Mouse (Mus musculus) hindbrain, embryonic 11.5 days (tissue): Measurements from ENCODE around the gene Gm10639. TPM values are rescaled to one million over a fixed set of nuclear protein-coding genes. Genes with fewer than 3 reads are reported as not detected.
"Not testable (repeated sequence)": the region's sequence is repeated elsewhere in the genome, so short reads cannot be mapped to it uniquely, and the experiment has no call there.

Source experiments
- ATAC-seq: fragments of 200-750 bp; cut with Nextera tagmentation; 2 replicates; pipeline ENCODE4 v1.8.0; 2017; ENCODE audit warnings: mild to moderate bottlenecking, moderate TSS enrichment, moderate library complexity; ENCODE audit not compliant: low FRiP score
- DNase-seq: peaks from one replicate; pipeline ENCODE4 v3.0.0-alpha.2; 2015; ENCODE audit warnings: low spot score
- H3K27ac ChIP-seq: fragments of 300-500 bp; sonication (generic); 2 replicates; pipeline ENCODE4 v1.5.1; 2014; ENCODE audit warnings: mild to moderate bottlenecking, low read depth, low read length
- H3K27me3 ChIP-seq: fragments of 300-500 bp; sonication (generic); 2 replicates; pipeline ENCODE4 v1.6.1; 2014; ENCODE audit warnings: mild to moderate bottlenecking, low read length, moderate library complexity, mixed read lengths; ENCODE audit not compliant: control insufficient read depth, insufficient read depth
- H3K36me3 ChIP-seq: fragments of 300-500 bp; sonication (generic); 2 replicates; pipeline ENCODE4 v1.6.1; 2014; ENCODE audit warnings: mild to moderate bottlenecking, low read length, moderate library complexity, mixed read lengths; ENCODE audit not compliant: control insufficient read depth, insufficient read depth
- H3K4me1 ChIP-seq: fragments of 300-500 bp; sonication (generic); replicated peaks from 2 replicates; pipeline ENCODE4 v1.6.1; 2014; ENCODE audit warnings: low read length, mixed read lengths; ENCODE audit not compliant: control insufficient read depth, insufficient read depth
- H3K4me2 ChIP-seq: fragments of 300-500 bp; sonication (generic); replicated peaks from 2 replicates; pipeline ENCODE4 v1.6.1; 2014; ENCODE audit warnings: mild to moderate bottlenecking, low read depth, low read length
- H3K4me3 ChIP-seq: fragments of 300-500 bp; sonication (generic); 2 replicates; pipeline ENCODE4 v1.5.1; 2014; ENCODE audit warnings: low read depth, low read length
- H3K9ac ChIP-seq: fragments of 300-500 bp; sonication (generic); 2 replicates; pipeline ENCODE4 v1.6.1; 2014; ENCODE audit warnings: low read depth, low read length
- H3K9me3 ChIP-seq: fragments of 300-500 bp; sonication (generic); 2 replicates; pipeline ENCODE4 v1.6.1; 2016; ENCODE audit warnings: low read length; ENCODE audit not compliant: control insufficient read depth
- WGBS: fragments of 180-500 bp; shearing (Covaris S2); extraction: QIAGEN DNeasy Blood & Tissue Kit; methylation state at CpG from one replicate; pipeline ENCODE4 v1.1.7; 2014; 5-methylcytosine and 5-hydroxymethylcytosine counted together
- polyA plus RNA-seq: library from polyadenylated mRNA; unstranded; fragments of >200 nt; fragmentation: Nextera tagmentation; extraction: Ambion mirVana; gene quantifications from 2 replicates; pipeline ENCODE4 v1.2.1, GENCODE M21; 2014

Gm10639 gene
- polyA plus RNA-seq, 1 experiment from 2014 or later = not detected

DNA sequence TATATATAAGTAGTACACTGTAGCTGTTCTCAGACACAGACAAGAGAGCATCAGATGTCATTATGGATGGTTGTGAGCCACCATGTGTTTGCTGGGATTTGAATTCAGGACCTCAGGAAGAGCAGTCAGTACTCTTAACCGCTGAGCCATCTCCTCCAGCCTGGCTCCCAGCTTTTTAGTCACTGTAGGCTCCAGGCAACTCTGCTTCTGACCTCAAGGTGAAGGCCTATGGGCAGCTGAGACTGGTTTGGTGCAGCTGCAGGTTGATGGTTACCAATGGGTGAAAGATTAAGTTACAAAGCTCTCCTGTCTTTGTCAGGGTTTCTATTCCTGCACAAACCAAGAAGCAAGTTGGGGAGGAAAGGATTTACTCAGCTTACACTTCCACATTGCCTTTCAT is 4.0 kb downstream of the Gm10639 start:
- H3K4me1 ChIP-seq, H3K27me3 ChIP-seq, ATAC-seq, H3K9ac ChIP-seq, H3K9me3 ChIP-seq, H3K27ac ChIP-seq, H3K4me3 ChIP-seq, DNase-seq, H3K4me2 ChIP-seq, H3K36me3 ChIP-seq: not testable (repeated sequence)
- WGBS = 80% methylated on average over 1 of the region's 1 CpGs

DNA sequence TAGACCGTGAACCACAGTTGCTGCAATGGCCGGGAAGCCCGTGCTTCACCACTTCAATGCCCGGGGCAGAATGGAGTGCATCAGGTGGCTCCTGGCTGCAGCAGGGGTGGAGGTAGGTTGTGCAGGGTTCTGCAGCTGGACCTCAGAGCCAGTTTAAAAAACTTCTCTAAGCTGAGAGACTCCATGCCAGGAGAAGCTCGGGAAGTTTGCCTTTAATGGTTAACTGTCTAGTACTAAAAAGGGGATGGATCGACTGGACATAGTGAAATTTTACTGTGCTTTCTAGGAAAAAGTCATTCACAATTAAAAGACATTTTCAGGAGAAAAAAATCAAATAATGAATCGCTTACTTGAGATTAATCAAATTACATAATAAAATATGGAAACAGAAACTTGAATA is 5.1 kb downstream of the Gm10639 start:
- not testable (repeated sequence) for H3K9ac ChIP-seq, ATAC-seq, H3K27me3 ChIP-seq, H3K4me2 ChIP-seq, H3K9me3 ChIP-seq, H3K4me1 ChIP-seq, H3K36me3 ChIP-seq, DNase-seq, H3K4me3 ChIP-seq, H3K27ac ChIP-seq
- WGBS = 86% methylated on average over 4 of the region's 7 CpGs

DNA sequence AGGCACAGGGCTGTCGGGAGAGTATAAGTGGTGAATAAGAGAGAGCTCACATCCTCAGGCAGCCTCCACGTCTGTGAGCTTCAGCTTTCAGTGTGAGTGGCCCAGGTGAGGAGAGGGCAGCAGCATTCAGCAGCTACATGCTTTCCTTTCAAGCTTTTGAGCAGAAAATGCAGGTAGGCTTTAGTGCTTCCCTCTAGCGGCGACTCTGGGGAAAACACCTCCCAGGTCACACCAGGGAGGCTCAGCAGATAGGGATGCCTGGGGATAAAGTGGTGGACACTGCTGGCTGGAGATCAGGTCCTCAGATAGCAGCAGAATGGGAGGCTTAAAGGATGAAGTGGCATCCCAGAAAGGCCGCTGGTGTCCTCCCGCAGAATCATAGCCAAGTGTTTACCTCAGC is 6.4 kb downstream of the Gm10639 start:
- not testable (repeated sequence) for H3K4me1 ChIP-seq, H3K9me3 ChIP-seq, ATAC-seq, H3K9ac ChIP-seq, H3K27ac ChIP-seq, H3K4me3 ChIP-seq, H3K27me3 ChIP-seq, H3K36me3 ChIP-seq, H3K4me2 ChIP-seq
- DNase-seq = peak; percentile 77
- WGBS = 11% methylated on average over 6 of the region's 6 CpGs

DNA sequence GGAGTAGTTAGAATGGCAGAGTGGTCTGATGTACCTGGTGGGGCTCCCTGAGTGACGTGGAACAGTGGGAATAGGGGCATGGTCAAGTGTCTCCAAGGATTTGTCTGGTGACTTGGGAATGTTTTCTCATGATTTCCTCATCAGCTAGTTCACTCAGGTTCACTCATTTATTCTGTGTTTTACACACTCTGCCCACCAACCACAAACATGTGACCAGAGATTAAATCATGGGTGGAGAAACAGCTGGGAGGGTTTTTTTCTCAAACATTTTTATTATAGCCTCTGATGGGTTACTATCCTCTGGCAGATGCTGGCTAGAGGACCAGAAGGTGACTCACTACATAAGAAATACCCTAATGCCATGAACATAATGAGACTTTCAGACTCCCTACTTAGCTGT is 8.5 kb downstream of the Gm10639 start:
- H3K4me2 ChIP-seq = no peak overlapping the region
- no peak overlapping the region for H3K4me3 ChIP-seq
- no peak for DNase-seq
- 86% methylated on average over 1 of the region's 1 CpGs for WGBS
- no peaks in the 10 kb centered on the region for H3K27me3 ChIP-seq
- ATAC-seq = no peak
- H3K9ac ChIP-seq = no peak overlapping the region
- no peaks in the 10 kb centered on the region for H3K4me1 ChIP-seq
- H3K36me3 ChIP-seq = no peaks in the 10 kb centered on the region
- H3K27ac ChIP-seq = no peak overlapping the region
- no peaks in the 10 kb centered on the region for H3K9me3 ChIP-seq

DNA sequence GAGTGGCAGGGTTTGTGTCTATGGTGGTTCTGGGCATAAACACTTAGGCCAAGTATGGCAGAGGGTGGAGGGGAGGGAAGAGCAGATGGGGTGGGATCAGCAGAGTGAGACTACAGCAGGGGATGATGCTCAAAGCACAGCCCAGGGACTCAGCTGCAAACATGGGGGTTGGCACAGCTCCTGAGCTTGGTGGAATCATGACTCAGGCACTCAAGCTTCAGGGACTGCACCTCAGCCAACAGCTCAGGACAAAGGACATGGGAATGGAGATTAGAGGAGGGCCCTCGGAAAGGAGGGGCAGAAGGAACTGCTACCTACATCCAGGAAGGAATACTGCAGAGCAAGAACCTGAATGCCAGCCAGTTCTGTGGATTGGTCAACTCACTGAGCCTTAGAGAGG is 9.4 kb downstream of the Gm10639 start:
- not testable (repeated sequence) for H3K4me1 ChIP-seq, H3K27ac ChIP-seq, H3K36me3 ChIP-seq, H3K9ac ChIP-seq, H3K9me3 ChIP-seq, DNase-seq, H3K4me3 ChIP-seq, H3K4me2 ChIP-seq, H3K27me3 ChIP-seq, ATAC-seq
- 86% methylated on average over 1 of the region's 1 CpGs for WGBS

DNA sequence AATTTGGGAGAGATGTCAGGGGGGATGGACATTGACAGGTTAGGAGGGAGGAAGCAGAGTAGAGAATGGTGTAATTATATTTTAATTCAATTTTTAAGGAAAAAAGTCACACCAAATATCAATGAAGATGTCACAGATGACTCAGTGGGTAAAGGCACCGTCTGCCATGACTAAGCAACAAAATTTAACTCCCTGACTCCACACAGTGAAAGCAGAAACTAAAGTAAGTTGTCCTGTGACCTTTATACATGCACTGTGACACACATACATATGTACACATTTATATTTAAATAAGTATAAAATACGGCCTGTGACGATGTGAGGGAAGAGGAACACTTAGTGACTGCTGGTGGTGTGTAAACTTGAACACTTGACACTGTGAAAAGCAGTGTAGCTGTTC is 18.4 kb downstream of the Gm10639 start:
- H3K27ac ChIP-seq, DNase-seq, H3K4me3 ChIP-seq, H3K4me1 ChIP-seq, H3K36me3 ChIP-seq, ATAC-seq, H3K4me2 ChIP-seq, H3K9me3 ChIP-seq, H3K9ac ChIP-seq, H3K27me3 ChIP-seq: not testable (repeated sequence)
- 91% methylated on average over 3 of the region's 3 CpGs for WGBS

- WGBS = 84% methylated on average over 2 of the region's 2 CpGs
- DNase-seq = no peak
- no peak within 1 kb of the TSS for H3K4me3 ChIP-seq
- H3K36me3 ChIP-seq = no peaks in the 10 kb centered on the region
- no peaks in the 10 kb centered on the region for H3K4me1 ChIP-seq
- H3K9ac ChIP-seq = no peak within 1 kb of the TSS
- H3K9me3 ChIP-seq = no peaks in the 10 kb centered on the region
- no peaks in the 10 kb centered on the region for H3K27me3 ChIP-seq
- H3K4me2 ChIP-seq = no peak within 1 kb of the TSS
- H3K27ac ChIP-seq = no peak within 1 kb of the TSS
- no peak for ATAC-seq
These were observed 25.0 kb downstream of the Gm10639 start, which contains the start of gene Omt2a for GRCm38 (mm10) chr9:78314696-78315095. TSS of gene Omt2a (minus strand) at chr9:78314796.

DNA sequence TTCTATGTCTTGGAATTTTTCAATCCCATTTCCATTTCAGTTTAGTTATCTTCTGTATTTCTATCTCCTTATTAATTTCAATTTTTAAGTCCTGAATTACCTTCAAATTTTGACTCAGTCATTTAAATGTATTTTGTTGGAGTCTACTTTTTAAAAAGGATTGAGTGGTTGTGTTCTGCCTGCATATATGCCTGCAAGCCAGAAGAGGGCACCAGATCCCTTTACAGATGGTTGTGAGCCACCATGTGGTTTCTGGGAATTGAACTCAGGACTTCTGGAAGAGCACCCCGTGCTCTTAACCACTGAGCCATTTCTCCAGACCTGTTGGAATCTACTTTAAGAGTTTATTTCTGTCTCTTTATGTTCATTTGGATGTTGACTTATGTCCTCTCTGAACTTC is 29.8 kb downstream of the Gm10639 start:
- WGBS = 41% methylated on average over 1 of the region's 1 CpGs
- Histone ChIP-seq H3K4me2 (no peak overlapping the region), H3K27ac (no peak overlapping the region), H3K36me3 (no peaks in the 10 kb centered on the region), H3K27me3 (no peaks in the 10 kb centered on the region), H3K4me1 (no peaks in the 10 kb centered on the region), H3K9me3 (no peaks in the 10 kb centered on the region), H3K4me3 (no peak overlapping the region), H3K9ac (no peak overlapping the region)
- DNase-seq (peak; percentile 15), ATAC-seq (no peak)

- 92% methylated on average over 1 of the region's 1 CpGs for WGBS
- not testable (repeated sequence) for DNase-seq, H3K27me3 ChIP-seq, H3K36me3 ChIP-seq, H3K4me1 ChIP-seq, H3K4me2 ChIP-seq, H3K4me3 ChIP-seq, H3K9ac ChIP-seq, H3K27ac ChIP-seq, H3K9me3 ChIP-seq, ATAC-seq
These were observed 37.6 kb downstream of the Gm10639 start, which contains the start of gene Omt2b for GRCm38 (mm10) chr9:78327289-78327688. TSS of gene Omt2b (plus strand) at chr9:78327589.
